Mouse (Mus musculus): ENCODE results near the gene 1700056E22Rik. TPM values are rescaled to one million over a fixed set of nuclear protein-coding genes. Genes with fewer than 3 reads are reported as not detected.

1700056E22Rik gene
- polyA plus RNA-seq, 1 experiment from 2014 or later: 0.70 TPM

DNA sequence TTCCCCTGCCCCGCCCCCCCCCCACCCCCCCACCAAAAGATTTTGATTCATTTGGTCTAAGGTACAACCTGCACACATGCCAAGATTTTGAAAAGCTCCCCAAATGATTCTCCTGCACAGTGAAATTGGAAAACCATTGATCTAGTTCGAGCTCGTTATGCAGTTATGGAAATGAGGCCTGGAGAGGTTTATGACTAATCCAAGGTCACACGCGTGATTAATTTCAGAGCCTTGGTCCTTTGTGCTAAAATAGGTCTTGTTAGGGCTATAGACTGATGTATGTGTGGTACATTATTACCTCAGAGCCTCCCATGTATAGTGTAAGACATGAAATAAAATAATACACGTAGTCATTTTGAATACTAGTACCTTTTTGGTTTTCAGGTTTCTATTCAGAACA is 9.3 kb upstream of the 1700056E22Rik start:
- Histone ChIP-seq H3K4me2 (ENCODE audit: low read length) (no peak overlapping the region), H3K9ac (ENCODE audit: low read depth, low read length) (no peak overlapping the region), H3K36me3 (ENCODE audit: control insufficient read depth, insufficient read depth, low read length) (no peaks in the 10 kb centered on the region), H3K4me1 (ENCODE audit: control insufficient read depth, insufficient read depth, low read length) (no peaks in the 10 kb centered on the region), H3K9me3 (replicated peaks; ENCODE audit: control insufficient read depth, low read length, poor library complexity, severe bottlenecking) (no peaks in the 10 kb centered on the region), H3K4me3 (ENCODE audit: low read depth, low read length) (no peak overlapping the region), H3K27me3 (ENCODE audit: control insufficient read depth, insufficient read depth, low read depth, low read length) (no peaks in the 10 kb centered on the region), H3K27ac (ENCODE audit: low read length) (no peak overlapping the region)
- no peak for ATAC-seq
- 90% methylated on average over 5 of the region's 6 CpGs for WGBS

DNA sequence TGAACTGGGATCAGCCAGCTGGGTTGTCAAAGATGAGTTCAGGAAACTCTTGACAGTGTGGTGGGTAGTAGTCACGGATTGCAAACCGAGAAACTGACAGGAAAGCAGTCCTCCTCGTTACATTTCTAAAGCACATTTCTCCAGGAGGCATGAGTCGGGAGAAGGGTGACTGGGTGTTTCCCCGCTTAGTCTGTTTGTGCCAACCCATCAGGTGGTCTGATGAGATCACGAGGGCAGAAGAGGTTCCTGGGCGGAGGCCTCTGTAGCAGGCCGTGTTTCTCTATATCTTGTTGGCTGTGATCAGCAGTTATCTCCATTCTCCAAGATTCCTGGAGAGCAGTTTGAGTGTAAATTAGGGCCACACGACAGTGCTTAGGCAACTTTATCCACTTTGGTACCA is 8.6 kb upstream of the 1700056E22Rik start:
- WGBS: 83% methylated on average over 9 of the region's 9 CpGs
- no peak for ATAC-seq

DNA sequence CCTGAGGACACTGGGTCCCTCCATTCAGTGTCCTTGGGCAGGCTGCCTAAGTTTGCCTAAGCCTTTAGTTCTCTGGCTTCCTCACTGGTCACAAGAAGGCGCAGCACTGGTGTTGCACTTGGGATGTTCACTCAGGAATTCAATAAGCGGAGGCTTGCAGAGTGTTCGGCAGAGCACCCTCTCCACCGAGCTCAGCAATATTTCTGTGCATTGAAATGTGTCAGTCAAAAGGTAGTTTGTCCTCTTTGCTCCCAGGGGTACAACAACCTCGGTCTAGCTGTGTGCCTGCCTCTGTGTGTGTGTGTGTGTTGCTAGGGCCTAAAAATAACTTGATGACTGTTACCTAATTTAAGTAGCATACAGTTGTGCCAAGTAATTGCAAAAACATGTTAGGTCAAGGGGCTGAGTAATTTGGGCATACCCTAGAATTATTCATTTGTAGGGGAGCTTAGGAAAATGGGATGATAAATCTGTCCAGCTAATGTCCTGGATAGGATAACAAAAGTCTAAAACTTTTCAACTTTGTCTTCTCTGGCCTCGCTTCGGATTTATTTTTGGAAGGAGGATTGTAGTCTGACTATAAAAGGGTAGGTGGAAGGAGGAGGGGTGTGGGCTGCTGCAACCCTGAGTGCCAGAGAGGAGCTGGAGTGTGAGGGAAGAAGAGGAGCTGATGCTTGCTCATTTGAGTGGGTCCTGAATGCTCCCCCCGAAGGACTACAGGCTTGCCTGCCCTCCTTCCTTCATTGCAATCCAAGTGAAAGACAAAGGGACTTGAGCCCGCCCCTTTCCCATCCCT is 7.9 kb upstream of the 1700056E22Rik start:
- Histone ChIP-seq H3K27me3 (ENCODE audit: control insufficient read depth, insufficient read depth, low read depth, low read length) (no peaks in the 10 kb centered on the region), H3K36me3 (ENCODE audit: control insufficient read depth, insufficient read depth, low read length) (no peaks in the 10 kb centered on the region), H3K4me3 (ENCODE audit: low read depth, low read length) (no peak overlapping the region), H3K27ac (ENCODE audit: low read length) (no peak overlapping the region), H3K4me1 (ENCODE audit: control insufficient read depth, insufficient read depth, low read length) (no peaks in the 10 kb centered on the region), H3K4me2 (ENCODE audit: low read length) (no peak overlapping the region), H3K9me3 (replicated peaks; ENCODE audit: control insufficient read depth, low read length, poor library complexity, severe bottlenecking) (no peaks in the 10 kb centered on the region), H3K9ac (ENCODE audit: low read depth, low read length) (no peak overlapping the region)
- ATAC-seq: no peak
- WGBS: 66% methylated on average over 9 of the region's 9 CpGs

More for the DNA sequence above, 8.6 kb upstream of the 1700056E22Rik start:
- Histone ChIP-seq H3K4me3 (ENCODE audit: low read depth, low read length) (no peak overlapping the region), H3K9me3 (replicated peaks; ENCODE audit: control insufficient read depth, low read length, poor library complexity, severe bottlenecking) (no peaks in the 10 kb centered on the region), H3K36me3 (ENCODE audit: control insufficient read depth, insufficient read depth, low read length) (no peaks in the 10 kb centered on the region), H3K9ac (ENCODE audit: low read depth, low read length) (no peak overlapping the region), H3K27ac (ENCODE audit: low read length) (no peak overlapping the region), H3K4me1 (ENCODE audit: control insufficient read depth, insufficient read depth, low read length) (no peaks in the 10 kb centered on the region), H3K27me3 (ENCODE audit: control insufficient read depth, insufficient read depth, low read depth, low read length) (no peaks in the 10 kb centered on the region), H3K4me2 (ENCODE audit: low read length) (no peak overlapping the region)

DNA sequence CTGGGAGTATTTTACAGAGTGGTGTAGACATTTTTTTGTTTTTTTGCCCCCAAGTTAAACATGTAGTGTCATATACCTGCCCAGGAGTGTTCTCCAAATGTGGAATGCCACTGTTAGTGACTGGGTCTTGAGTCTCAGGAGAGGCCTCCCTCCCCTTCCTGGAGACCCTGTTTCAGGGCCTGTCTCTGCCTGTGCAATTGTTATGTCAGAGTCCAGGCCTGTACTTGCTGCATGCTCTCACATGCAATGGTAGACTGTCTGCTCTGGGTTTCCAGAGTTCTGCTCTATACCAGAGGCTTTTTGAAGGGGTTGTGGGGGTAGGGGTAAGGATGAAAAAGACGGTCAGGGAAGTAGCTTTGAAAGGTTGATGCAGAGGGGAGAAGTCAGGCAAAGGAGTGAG is 6.8 kb upstream of the 1700056E22Rik start:
- no peak overlapping the region for H3K4me2 ChIP-seq (ENCODE audit: low read length)
- no peak overlapping the region for H3K27ac ChIP-seq (ENCODE audit: low read length)
- H3K9me3 ChIP-seq (replicated peaks; ENCODE audit: control insufficient read depth, low read length, poor library complexity, severe bottlenecking): no peaks in the 10 kb centered on the region
- 84% methylated on average over 1 of the region's 1 CpGs for WGBS
- no peaks in the 10 kb centered on the region for H3K27me3 ChIP-seq (ENCODE audit: control insufficient read depth, insufficient read depth, low read depth, low read length)
- no peaks in the 10 kb centered on the region for H3K36me3 ChIP-seq (ENCODE audit: control insufficient read depth, insufficient read depth, low read length)
- no peak overlapping the region for H3K4me3 ChIP-seq (ENCODE audit: low read depth, low read length)
- no peak for ATAC-seq
- H3K4me1 ChIP-seq (ENCODE audit: control insufficient read depth, insufficient read depth, low read length): peaks cover 2% of the 10 kb centered on the region; the same call in 1 of the 2 replicates
- no peak overlapping the region for H3K9ac ChIP-seq (ENCODE audit: low read depth, low read length)

DNA sequence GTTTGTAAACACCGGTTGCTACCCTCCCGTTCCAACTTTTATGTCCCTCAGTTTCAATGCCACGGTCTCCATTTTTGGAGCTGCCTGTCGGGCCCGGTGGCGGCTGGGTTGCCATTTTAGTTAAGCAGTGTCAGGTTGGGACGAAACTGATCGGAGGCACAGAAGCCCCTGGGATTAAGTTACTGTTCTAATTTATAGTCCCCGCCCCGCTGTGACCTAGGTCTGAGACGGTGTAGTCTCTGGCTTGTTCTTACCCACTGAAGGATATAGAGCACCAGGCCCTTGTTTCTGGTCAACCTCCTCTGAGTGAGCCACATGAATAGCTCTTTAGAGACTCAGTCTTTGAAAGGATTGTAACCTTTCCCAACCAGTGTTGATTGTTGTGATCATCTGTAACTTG is 6.1 kb upstream of the 1700056E22Rik start:
- no peak overlapping the region for H3K27ac ChIP-seq (ENCODE audit: low read length)
- H3K4me3 ChIP-seq (ENCODE audit: low read depth, low read length): no peak overlapping the region
- peaks cover 7% of the 10 kb centered on the region; the same call in 1 of the 2 replicates for H3K4me1 ChIP-seq (ENCODE audit: control insufficient read depth, insufficient read depth, low read length)
- H3K9me3 ChIP-seq (replicated peaks; ENCODE audit: control insufficient read depth, low read length, poor library complexity, severe bottlenecking): no peaks in the 10 kb centered on the region
- no peaks in the 10 kb centered on the region for H3K36me3 ChIP-seq (ENCODE audit: control insufficient read depth, insufficient read depth, low read length)
- no peak overlapping the region for H3K4me2 ChIP-seq (ENCODE audit: low read length)
- WGBS: 82% methylated on average over 11 of the region's 11 CpGs
- H3K27me3 ChIP-seq (ENCODE audit: control insufficient read depth, insufficient read depth, low read depth, low read length): no peaks in the 10 kb centered on the region
- ATAC-seq: no peak
- H3K9ac ChIP-seq (ENCODE audit: low read depth, low read length): no peak overlapping the region

DNA sequence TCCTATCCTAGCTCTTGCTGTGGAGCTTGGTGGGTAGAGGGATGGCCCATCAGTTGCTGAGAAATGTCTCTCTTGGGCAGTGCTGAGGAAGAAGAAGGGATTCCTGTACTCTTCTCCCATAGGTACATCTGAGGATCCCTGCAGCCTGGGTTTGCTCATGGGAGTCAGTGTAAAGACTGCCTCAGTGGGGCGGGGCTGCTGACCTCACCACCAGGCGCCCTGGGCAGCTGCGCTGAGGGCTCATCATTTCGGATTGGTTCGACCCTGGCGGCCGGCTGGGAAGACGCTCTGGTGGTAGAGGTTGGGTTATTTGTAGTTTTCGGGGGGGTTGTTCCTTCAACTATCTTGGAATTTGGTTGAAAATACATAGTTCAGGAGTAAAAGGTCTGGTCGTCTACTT is 5.2 kb upstream of the 1700056E22Rik start:
- no peak overlapping the region for H3K27ac ChIP-seq (ENCODE audit: low read length)
- no peak overlapping the region for H3K9ac ChIP-seq (ENCODE audit: low read depth, low read length)
- H3K36me3 ChIP-seq (ENCODE audit: control insufficient read depth, insufficient read depth, low read length): no peaks in the 10 kb centered on the region
- H3K27me3 ChIP-seq (ENCODE audit: control insufficient read depth, insufficient read depth, low read depth, low read length): no peaks in the 10 kb centered on the region
- no peak overlapping the region for H3K4me2 ChIP-seq (ENCODE audit: low read length)
- 93% methylated on average over 10 of the region's 10 CpGs for WGBS
- no peak for ATAC-seq
- no peaks in the 10 kb centered on the region for H3K9me3 ChIP-seq (replicated peaks; ENCODE audit: control insufficient read depth, low read length, poor library complexity, severe bottlenecking)
- H3K4me1 ChIP-seq (ENCODE audit: control insufficient read depth, insufficient read depth, low read length): peaks cover 7% of the 10 kb centered on the region; the same call in 1 of the 2 replicates
- H3K4me3 ChIP-seq (ENCODE audit: low read depth, low read length): no peak overlapping the region

DNA sequence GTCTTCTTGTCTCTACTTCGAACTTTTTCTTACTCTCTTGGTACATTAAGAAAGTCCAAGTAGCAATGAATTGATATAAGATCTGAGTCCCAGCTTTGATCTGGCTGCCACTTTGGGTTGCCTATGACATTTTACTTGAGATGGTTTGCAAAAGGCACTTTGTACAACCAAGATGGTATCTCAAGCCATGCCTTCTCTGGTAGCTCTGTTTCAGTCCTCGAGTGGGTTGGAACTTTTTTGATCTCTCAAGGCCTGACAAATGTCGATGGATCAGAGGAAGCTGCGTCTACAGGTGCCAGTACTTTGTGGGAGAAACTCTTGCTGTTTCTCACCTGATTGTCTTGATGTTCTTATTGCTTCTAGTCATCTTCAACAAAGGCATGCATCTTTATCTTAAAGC is 3.7 kb upstream of the 1700056E22Rik start:
- no peak overlapping the region for H3K4me3 ChIP-seq (ENCODE audit: low read depth, low read length)
- 97% methylated on average over 4 of the region's 4 CpGs for WGBS
- H3K36me3 ChIP-seq (ENCODE audit: control insufficient read depth, insufficient read depth, low read length): no peaks in the 10 kb centered on the region
- H3K9me3 ChIP-seq (replicated peaks; ENCODE audit: control insufficient read depth, low read length, poor library complexity, severe bottlenecking): no peaks in the 10 kb centered on the region
- no peak overlapping the region for H3K4me2 ChIP-seq (ENCODE audit: low read length)
- ATAC-seq: no peak
- peaks cover 7% of the 10 kb centered on the region; the same call in 1 of the 2 replicates for H3K4me1 ChIP-seq (ENCODE audit: control insufficient read depth, insufficient read depth, low read length)
- no peak overlapping the region for H3K9ac ChIP-seq (ENCODE audit: low read depth, low read length)
- no peak overlapping the region for H3K27ac ChIP-seq (ENCODE audit: low read length)
- H3K27me3 ChIP-seq (ENCODE audit: control insufficient read depth, insufficient read depth, low read depth, low read length): no peaks in the 10 kb centered on the region

DNA sequence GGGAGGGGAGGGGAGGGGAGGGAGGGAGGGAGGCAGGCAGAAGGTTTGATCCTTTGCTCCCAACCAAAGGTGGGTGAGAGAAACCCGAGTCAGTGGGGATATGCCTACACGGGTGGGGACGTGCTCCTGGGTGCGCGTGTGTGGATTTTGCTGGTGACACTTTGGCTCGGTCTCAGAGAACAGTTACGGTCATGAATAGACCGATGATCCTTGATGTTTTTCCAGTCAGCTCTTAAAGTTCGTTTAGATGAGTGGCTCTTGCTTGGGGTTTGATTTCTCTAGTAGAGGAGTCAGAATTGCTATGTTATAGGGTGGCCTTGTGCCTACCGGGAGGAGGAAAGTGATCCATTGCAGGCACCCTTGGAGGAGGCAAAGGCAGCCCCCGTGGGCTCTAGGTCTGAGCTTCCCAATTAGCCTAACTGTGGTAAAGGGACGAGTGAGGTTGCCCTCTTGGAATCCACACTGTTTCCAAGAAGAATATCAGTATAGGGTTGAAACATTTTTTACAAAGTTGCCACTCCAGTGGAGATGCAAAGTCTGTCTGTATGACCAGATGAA is 1.3 kb upstream of the 1700056E22Rik start:
- WGBS: 3% methylated on average over 12 of the region's 12 CpGs
- H3K27me3 ChIP-seq (ENCODE audit: control insufficient read depth, insufficient read depth, low read depth, low read length): no peaks in the 10 kb centered on the region
- peaks cover 7% of the 10 kb centered on the region; the same call in 1 of the 2 replicates for H3K4me1 ChIP-seq (ENCODE audit: control insufficient read depth, insufficient read depth, low read length)
- no peaks in the 10 kb centered on the region for H3K36me3 ChIP-seq (ENCODE audit: control insufficient read depth, insufficient read depth, low read length)
- peak overlapping the region; percentile 67 for H3K9ac ChIP-seq (ENCODE audit: low read depth, low read length)
- no peak overlapping the region for H3K27ac ChIP-seq (ENCODE audit: low read length)
- no peak for ATAC-seq
- H3K9me3 ChIP-seq (replicated peaks; ENCODE audit: control insufficient read depth, low read length, poor library complexity, severe bottlenecking): no peaks in the 10 kb centered on the region
- H3K4me3 ChIP-seq (ENCODE audit: low read depth, low read length): peak overlapping the region; percentile 74
- peak overlapping the region; percentile 79 for H3K4me2 ChIP-seq (ENCODE audit: low read length)

DNA sequence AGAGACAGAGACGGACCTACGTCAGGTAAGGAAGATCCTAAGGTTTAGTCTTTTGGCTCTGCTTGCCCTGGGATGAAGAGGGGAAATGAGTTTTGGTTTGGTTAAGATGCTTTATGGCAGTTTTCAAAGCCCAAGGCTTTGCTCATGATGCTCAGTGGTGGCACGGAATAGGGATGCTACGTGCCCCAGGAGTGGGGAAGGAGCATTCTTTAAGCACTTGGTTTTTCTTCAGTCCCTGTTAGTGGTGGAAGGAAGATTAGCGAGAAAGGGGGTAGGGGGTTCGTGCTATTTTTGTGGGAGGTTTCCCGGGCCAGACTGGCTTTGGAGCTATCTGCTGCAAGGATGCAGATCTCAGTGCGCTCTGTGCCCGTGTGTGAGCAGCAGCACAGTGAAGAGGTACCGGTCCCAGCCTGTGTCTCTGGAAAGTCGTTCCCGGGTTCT is 660 bp upstream of the 1700056E22Rik start:
- WGBS: under 1% methylated on average over 12 of the region's 12 CpGs
- no peaks in the 10 kb centered on the region for H3K27me3 ChIP-seq (ENCODE audit: control insufficient read depth, insufficient read depth, low read depth, low read length)
- H3K4me2 ChIP-seq (ENCODE audit: low read length): peak overlapping the region; percentile 79
- 0 out of 2 replicates have a peak, but pooled peaks have one; percentile 2 for ATAC-seq
- H3K9ac ChIP-seq (ENCODE audit: low read depth, low read length): peak overlapping the region; percentile 67
- no peaks in the 10 kb centered on the region for H3K36me3 ChIP-seq (ENCODE audit: control insufficient read depth, insufficient read depth, low read length)
- peak overlapping the region; percentile 74 for H3K4me3 ChIP-seq (ENCODE audit: low read depth, low read length)
- H3K27ac ChIP-seq (ENCODE audit: low read length): 0 out of 2 replicates have a peak overlapping the region, but pooled peaks have one; percentile 58
- H3K9me3 ChIP-seq (replicated peaks; ENCODE audit: control insufficient read depth, low read length, poor library complexity, severe bottlenecking): no peaks in the 10 kb centered on the region
- peaks cover 7% of the 10 kb centered on the region; the same call in 1 of the 2 replicates for H3K4me1 ChIP-seq (ENCODE audit: control insufficient read depth, insufficient read depth, low read length)
